Mouse (Mus musculus): Measurements from ENCODE around the gene Calb2. TPM values are rescaled to one million over a fixed set of nuclear protein-coding genes. Genes with fewer than 3 reads are reported as not detected.

Calb2 gene
- total RNA-seq, 1 experiment, result 3.2 TPM

DNA sequence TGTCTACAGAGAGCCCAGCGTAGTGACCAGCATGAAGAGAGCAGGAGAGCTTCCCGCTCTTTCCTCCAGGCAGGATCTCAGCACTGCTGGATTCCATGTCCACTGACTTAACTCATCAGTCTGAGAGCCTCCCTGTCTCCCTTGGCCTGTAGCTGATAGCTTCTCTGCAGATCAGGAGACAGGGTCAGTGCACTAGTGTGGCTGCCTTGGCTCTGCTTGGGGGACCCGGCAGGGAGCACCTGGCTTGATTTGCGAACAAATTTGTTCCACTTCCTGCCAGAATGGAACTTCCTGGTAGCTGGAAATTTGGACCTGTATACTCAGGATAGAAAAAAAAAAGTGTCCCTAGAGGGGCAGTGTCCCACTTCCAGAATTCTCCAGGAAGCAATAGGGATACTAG, 6.8 kb upstream of the Calb2 start:
- TF ChIP-seq ZC3H11A (IDR thresholded peaks at IDR 0.05; ENCODE audit: borderline replicate concordance, low read depth, low read length) (no peak), CHD2 (IDR thresholded peaks at IDR 0.05; ENCODE audit: low read depth, low read length) (no peak), ZNF384 (IDR thresholded peaks at IDR 0.05; ENCODE audit: low read depth, low read length) (no peak), HCFC1 (IDR thresholded peaks at IDR 0.05; ENCODE audit: borderline replicate concordance, insufficient read depth, low read length) (no peak), MAFK (IDR thresholded peaks at IDR 0.05; ENCODE audit: insufficient read depth, low read depth, low read length) (no peak)
- Histone ChIP-seq H3K9me3 (ENCODE audit: control insufficient read depth, insufficient read depth, low read depth, low read length) (no peaks in the 10 kb centered on the region), H3K27ac (ENCODE audit: insufficient read depth, low read depth, low read length, poor library complexity, severe bottlenecking) (no peak overlapping the region), H3K9ac (ENCODE audit: insufficient read depth, low read depth, low read length, poor library complexity, severe bottlenecking) (no peak overlapping the region), H3K36me3 (ENCODE audit: control insufficient read depth, insufficient read depth, low read length, poor library complexity, severe bottlenecking) (no peaks in the 10 kb centered on the region), H3K4me3 (ENCODE audit: insufficient read depth in 1 of 2, low read depth in 1 of 2, low read length in 2 of 2, poor library complexity in 1 of 2, severe bottlenecking in 1 of 2) (no peak overlapping the region), H3K4me1 (ENCODE audit: control insufficient read depth in 2 of 2, insufficient read depth in 2 of 2, low read length in 2 of 2, poor library complexity in 1 of 2) (no peaks in the 10 kb centered on the region)
- no peak for DNase-seq (ENCODE audit: low read depth, low spot score)
- in situ Hi-C loops (cut with MboI; ENCODE audit: low sequenced_read_pairs in 2 of 2, unreplicated experiment in 2 of 2), result no loop called here

DNA sequence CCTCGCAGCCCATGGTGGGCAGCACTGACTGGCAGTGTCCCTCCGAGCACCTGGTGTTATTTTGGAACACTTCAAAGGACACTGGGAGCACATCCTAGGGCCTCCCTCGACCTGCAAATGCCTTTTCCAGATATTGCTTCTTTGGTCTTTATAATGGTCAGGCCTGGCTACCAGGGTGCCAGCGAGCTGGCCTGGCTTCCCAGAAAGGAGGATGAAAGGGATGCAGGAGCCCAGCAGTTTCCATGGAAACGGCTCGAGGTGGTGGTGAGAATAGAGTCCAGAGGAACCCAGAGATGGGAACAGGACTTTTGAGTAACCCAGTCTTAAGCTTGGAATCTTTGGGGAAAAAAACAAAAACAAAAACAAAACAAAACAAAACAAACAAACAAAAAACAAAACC, 4.2 kb upstream of the Calb2 start:
- no peak for DNase-seq (ENCODE audit: low read depth, low spot score)
- Histone ChIP-seq H3K4me1 (ENCODE audit: control insufficient read depth in 2 of 2, insufficient read depth in 2 of 2, low read length in 2 of 2, poor library complexity in 1 of 2) (peaks cover 0 to 2% of the 10 kb centered on the region in 2 experiments; a peak in 1 of 4 replicates), H3K4me3 (ENCODE audit: insufficient read depth in 1 of 2, low read depth in 1 of 2, low read length in 2 of 2, poor library complexity in 1 of 2, severe bottlenecking in 1 of 2) (no peak overlapping the region), H3K36me3 (ENCODE audit: control insufficient read depth, insufficient read depth, low read length, poor library complexity, severe bottlenecking) (no peaks in the 10 kb centered on the region), H3K9ac (ENCODE audit: insufficient read depth, low read depth, low read length, poor library complexity, severe bottlenecking) (no peak overlapping the region), H3K9me3 (ENCODE audit: control insufficient read depth, insufficient read depth, low read depth, low read length) (no peaks in the 10 kb centered on the region), H3K27ac (ENCODE audit: insufficient read depth, low read depth, low read length, poor library complexity, severe bottlenecking) (no peak overlapping the region)
- in situ Hi-C loops (cut with MboI; ENCODE audit: low sequenced_read_pairs in 2 of 2, unreplicated experiment in 2 of 2), result no loop called here
- no peak for TF ChIP-seq ZNF384 (IDR thresholded peaks at IDR 0.05; ENCODE audit: low read depth, low read length)
- no peak for TF ChIP-seq ZC3H11A (IDR thresholded peaks at IDR 0.05; ENCODE audit: borderline replicate concordance, low read depth, low read length)
- TF ChIP-seq HCFC1 (IDR thresholded peaks at IDR 0.05; ENCODE audit: borderline replicate concordance, insufficient read depth, low read length), result no peak
- no peak for TF ChIP-seq CHD2 (IDR thresholded peaks at IDR 0.05; ENCODE audit: low read depth, low read length)
- TF ChIP-seq MAFK (IDR thresholded peaks at IDR 0.05; ENCODE audit: insufficient read depth, low read depth, low read length), result no peak

DNA sequence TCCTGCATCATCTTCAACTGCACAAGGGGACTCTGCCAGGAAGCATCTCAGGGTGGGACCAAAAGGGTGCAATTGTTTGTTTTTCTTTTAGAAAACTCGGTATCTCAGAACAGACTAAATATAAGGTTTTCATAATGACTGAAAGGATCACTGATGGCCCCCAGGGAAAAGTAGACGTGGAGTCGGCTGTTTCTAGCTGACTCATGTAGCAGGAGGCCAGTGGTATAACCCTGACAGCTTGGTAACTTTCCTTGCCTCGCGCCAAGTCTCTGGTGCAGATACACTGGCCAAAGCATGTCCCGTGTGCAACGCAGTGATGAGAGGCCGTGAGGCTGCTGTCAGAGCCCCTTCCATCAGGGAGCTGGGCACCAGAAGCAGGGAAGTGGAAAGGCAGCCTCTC, 1.7 kb downstream of the Calb2 start:
- no peaks in the 10 kb centered on the region for H3K9me3 ChIP-seq (ENCODE audit: control insufficient read depth, insufficient read depth, low read depth, low read length)
- H3K9ac ChIP-seq (ENCODE audit: insufficient read depth, low read depth, low read length, poor library complexity, severe bottlenecking), result no peak overlapping the region
- in situ Hi-C loops (cut with MboI; ENCODE audit: low sequenced_read_pairs in 2 of 2, unreplicated experiment in 2 of 2), result no loop called here

DNA sequence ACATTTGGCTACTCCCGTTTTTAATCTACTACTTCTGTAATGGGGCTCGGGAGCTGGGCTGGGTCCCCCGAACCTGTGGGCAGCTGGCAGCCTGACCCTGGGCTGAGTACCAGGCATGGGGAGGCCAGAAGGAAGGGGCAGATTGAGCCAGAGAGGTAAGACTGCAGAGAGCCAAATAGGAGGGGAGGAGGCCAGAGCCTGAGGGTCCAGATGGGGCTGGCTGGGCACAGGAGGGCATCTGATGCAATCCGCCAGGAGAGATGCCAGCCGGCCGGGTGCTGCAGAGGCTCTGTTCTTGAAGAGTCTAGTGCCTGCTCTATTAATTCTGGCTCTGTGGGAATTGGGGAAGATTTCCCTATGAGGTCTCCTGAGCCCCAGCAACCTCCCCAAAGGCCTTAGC, 6.0 kb downstream of the Calb2 start:
- TF ChIP-seq ZNF384 (IDR thresholded peaks at IDR 0.05; ENCODE audit: low read depth, low read length) (no peak), HCFC1 (IDR thresholded peaks at IDR 0.05; ENCODE audit: borderline replicate concordance, insufficient read depth, low read length) (no peak), MAFK (IDR thresholded peaks at IDR 0.05; ENCODE audit: insufficient read depth, low read depth, low read length) (no peak), ZC3H11A (IDR thresholded peaks at IDR 0.05; ENCODE audit: borderline replicate concordance, low read depth, low read length) (no peak), CHD2 (IDR thresholded peaks at IDR 0.05; ENCODE audit: low read depth, low read length) (no peak)

More for the DNA sequence above, 1.7 kb downstream of the Calb2 start:
- no peak for DNase-seq (ENCODE audit: low read depth, low spot score)
- H3K4me1 ChIP-seq (ENCODE audit: control insufficient read depth in 2 of 2, insufficient read depth in 2 of 2, low read length in 2 of 2, poor library complexity in 1 of 2), result peaks cover 0 to 2% of the 10 kb centered on the region in 2 experiments; a peak in 1 of 4 replicates
- H3K36me3 ChIP-seq (ENCODE audit: control insufficient read depth, insufficient read depth, low read length, poor library complexity, severe bottlenecking), result no peaks in the 10 kb centered on the region
- no peak overlapping the region for H3K27ac ChIP-seq (ENCODE audit: insufficient read depth, low read depth, low read length, poor library complexity, severe bottlenecking)
- no peak for TF ChIP-seq ZC3H11A (IDR thresholded peaks at IDR 0.05; ENCODE audit: borderline replicate concordance, low read depth, low read length)
- no peak overlapping the region for H3K4me3 ChIP-seq (ENCODE audit: insufficient read depth in 1 of 2, low read depth in 1 of 2, low read length in 2 of 2, poor library complexity in 1 of 2, severe bottlenecking in 1 of 2)

DNA sequence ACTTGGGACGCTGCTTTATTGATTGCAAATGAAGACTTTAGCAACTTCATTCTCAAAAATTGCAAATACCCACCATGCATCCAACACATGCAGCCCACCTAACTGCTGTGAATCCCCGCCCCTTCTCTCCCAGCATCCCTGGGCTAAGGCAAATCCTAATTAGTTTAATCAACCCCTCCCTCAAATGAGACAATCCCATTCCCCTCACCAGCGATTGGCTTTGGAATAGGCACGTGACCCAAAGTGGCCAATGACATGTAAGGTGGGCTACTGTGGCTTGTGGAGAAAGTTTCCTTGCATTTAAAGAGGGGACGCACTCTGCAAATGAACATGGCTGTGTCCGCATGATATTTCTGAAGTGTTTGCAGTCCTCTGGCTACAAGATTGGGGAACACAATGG, 15.1 kb downstream of the Calb2 start:
- TF ChIP-seq CHD2 (IDR thresholded peaks at IDR 0.05; ENCODE audit: low read depth, low read length) (peak; percentile 66; the same call in 1 of the 2 replicates), ZNF384 (IDR thresholded peaks at IDR 0.05; ENCODE audit: low read depth, low read length) (no peak), MAFK (IDR thresholded peaks at IDR 0.05; ENCODE audit: insufficient read depth, low read depth, low read length) (no peak), HCFC1 (IDR thresholded peaks at IDR 0.05; ENCODE audit: borderline replicate concordance, insufficient read depth, low read length) (no peak), ZC3H11A (IDR thresholded peaks at IDR 0.05; ENCODE audit: borderline replicate concordance, low read depth, low read length) (no peak)
- no peaks in the 10 kb centered on the region for H3K9me3 ChIP-seq (ENCODE audit: control insufficient read depth, insufficient read depth, low read depth, low read length)
- in situ Hi-C loops (cut with MboI; ENCODE audit: low sequenced_read_pairs in 2 of 2, unreplicated experiment in 2 of 2), result no loop called here

More for the DNA sequence above, 6.0 kb downstream of the Calb2 start:
- no peaks in the 10 kb centered on the region for H3K9me3 ChIP-seq (ENCODE audit: control insufficient read depth, insufficient read depth, low read depth, low read length)
- no peaks in the 10 kb centered on the region for H3K4me1 ChIP-seq (ENCODE audit: control insufficient read depth in 2 of 2, insufficient read depth in 2 of 2, low read length in 2 of 2, poor library complexity in 1 of 2)
- no peak overlapping the region for H3K4me3 ChIP-seq (ENCODE audit: insufficient read depth in 1 of 2, low read depth in 1 of 2, low read length in 2 of 2, poor library complexity in 1 of 2, severe bottlenecking in 1 of 2)
- in situ Hi-C loops (cut with MboI; ENCODE audit: low sequenced_read_pairs in 2 of 2, unreplicated experiment in 2 of 2), result no loop called here
- H3K9ac ChIP-seq (ENCODE audit: insufficient read depth, low read depth, low read length, poor library complexity, severe bottlenecking), result no peak overlapping the region
- DNase-seq (ENCODE audit: low read depth, low spot score), result no peak
- H3K36me3 ChIP-seq (ENCODE audit: control insufficient read depth, insufficient read depth, low read length, poor library complexity, severe bottlenecking), result no peaks in the 10 kb centered on the region
- no peak overlapping the region for H3K27ac ChIP-seq (ENCODE audit: insufficient read depth, low read depth, low read length, poor library complexity, severe bottlenecking)

More for the DNA sequence above, 15.1 kb downstream of the Calb2 start:
- no peak for DNase-seq (ENCODE audit: low read depth, low spot score)
- no peak overlapping the region for H3K27ac ChIP-seq (ENCODE audit: insufficient read depth, low read depth, low read length, poor library complexity, severe bottlenecking)
- H3K36me3 ChIP-seq (ENCODE audit: control insufficient read depth, insufficient read depth, low read length, poor library complexity, severe bottlenecking), result no peaks in the 10 kb centered on the region
- H3K4me3 ChIP-seq (ENCODE audit: insufficient read depth in 1 of 2, low read depth in 1 of 2, low read length in 2 of 2, poor library complexity in 1 of 2, severe bottlenecking in 1 of 2), result peak overlapping the region; percentile 6 to 20; a peak in 2 of 4 replicates
- no peaks in the 10 kb centered on the region for H3K4me1 ChIP-seq (ENCODE audit: control insufficient read depth in 2 of 2, insufficient read depth in 2 of 2, low read length in 2 of 2, poor library complexity in 1 of 2)
- peak overlapping the region; percentile 50; the same call in 1 of the 2 replicates for H3K9ac ChIP-seq (ENCODE audit: insufficient read depth, low read depth, low read length, poor library complexity, severe bottlenecking)
